Mouse (Mus musculus): Measurements from ENCODE around the gene Rapgefl1. TPM values are rescaled to one million over a fixed set of nuclear protein-coding genes. Genes with fewer than 3 reads are reported as not detected.

Rapgefl1 gene
- total and polyA plus RNA-seq, 3 experiments: 0.27 to 0.35 TPM; not detected in 1

- H3K27me3 ChIP-seq (ENCODE audit: insufficient read depth, low read length): no peaks in the 10 kb centered on the region
- H3K36me3 ChIP-seq (replicated peaks): peaks cover 27% of the 10 kb centered on the region
- H3K4me3 ChIP-seq (ENCODE audit: low read depth, low read length): peak within 1 kb of the TSS; percentile 77
- no peaks in the 10 kb centered on the region for H3K9me3 ChIP-seq (replicated peaks)
- DNase-seq (ENCODE audit: low spot score) (peak; percentile 93), ATAC-seq (ENCODE audit: extremely low read depth, insufficient number of reproducible peaks, low FRiP score, poor library complexity, severe bottlenecking) (peak; percentile 90)
- TF ChIP-seq GATA2 (IDR thresholded peaks at IDR 0.05; ENCODE audit: borderline replicate concordance, low read depth, low read length): no peak
- TF ChIP-seq TAL1 (conservative IDR thresholded peaks at IDR 0.05; ENCODE audit: low read depth, low read length): no peak
- no peak for TF ChIP-seq CTCF (IDR thresholded peaks at IDR 0.05; ENCODE audit: low read depth, low read length)
- TF ChIP-seq GATA1 (IDR thresholded peaks at IDR 0.05; ENCODE audit: borderline replicate concordance, low read length): no peak
- TF ChIP-seq POLR2AphosphoS5 (IDR thresholded peaks at IDR 0.05; ENCODE audit: insufficient replicate concordance, low read depth, low read length): no peak
- peaks cover 42% of the 10 kb centered on the region for H3K4me1 ChIP-seq (ENCODE audit: insufficient read depth, low read depth, low read length)
Measured at GRCm38 (mm10) chr11:98863028-98863750, 26.6 kb downstream of the Rapgefl1 start, which contains the start of gene Wipf2. Gene Wipf2 (plus strand): TSS chr11:98863638.

- 0 out of 2 replicates have a peak, but pooled peaks have one; percentile 9 for ATAC-seq (ENCODE audit: extremely low read depth, insufficient number of reproducible peaks, low FRiP score, poor library complexity, severe bottlenecking)
- Histone ChIP-seq H3K36me3 (replicated peaks) (peaks cover 33% of the 10 kb centered on the region), H3K27me3 (ENCODE audit: insufficient read depth, low read length) (no peaks in the 10 kb centered on the region), H3K9me3 (replicated peaks) (no peaks in the 10 kb centered on the region), H3K4me1 (ENCODE audit: insufficient read depth, low read depth, low read length) (peaks cover 41% of the 10 kb centered on the region), H3K4me3 (ENCODE audit: low read depth, low read length) (peak overlapping the region; percentile 77)
- peak; percentile 59 for DNase-seq (ENCODE audit: low spot score)
- TF ChIP-seq POLR2AphosphoS5 (IDR thresholded peaks at IDR 0.05; ENCODE audit: insufficient replicate concordance, low read depth, low read length): no peak
- no peak for TF ChIP-seq TAL1 (conservative IDR thresholded peaks at IDR 0.05; ENCODE audit: low read depth, low read length)
- TF ChIP-seq CTCF (IDR thresholded peaks at IDR 0.05; ENCODE audit: low read depth, low read length): no peak
- TF ChIP-seq GATA2 (IDR thresholded peaks at IDR 0.05; ENCODE audit: borderline replicate concordance, low read depth, low read length): no peak
- no peak for TF ChIP-seq GATA1 (IDR thresholded peaks at IDR 0.05; ENCODE audit: borderline replicate concordance, low read length)
Measured at GRCm38 (mm10) chr11:98863751-98864429, 27.3 kb downstream of the Rapgefl1 start.

- TF ChIP-seq GATA1 (IDR thresholded peaks at IDR 0.05; ENCODE audit: borderline replicate concordance, low read length) (no peak), TAL1 (conservative IDR thresholded peaks at IDR 0.05; ENCODE audit: low read depth, low read length) (no peak)
- Histone ChIP-seq H3K36me3 (replicated peaks) (peaks cover 65% of the 10 kb centered on the region), H3K4me3 (ENCODE audit: low read depth, low read length) (no peak overlapping the region), H3K9me3 (replicated peaks) (no peaks in the 10 kb centered on the region), H3K27me3 (ENCODE audit: insufficient read depth, low read length) (no peaks in the 10 kb centered on the region), H3K4me1 (ENCODE audit: insufficient read depth, low read depth, low read length) (peaks cover 26% of the 10 kb centered on the region)
- ATAC-seq (ENCODE audit: extremely low read depth, insufficient number of reproducible peaks, low FRiP score, poor library complexity, severe bottlenecking) (no peak), DNase-seq (ENCODE audit: low spot score) (no peak)
Measured at GRCm38 (mm10) chr11:98867293-98867692, 30.7 kb downstream of the Rapgefl1 start.

- ATAC-seq (ENCODE audit: extremely low read depth, insufficient number of reproducible peaks, low FRiP score, poor library complexity, severe bottlenecking) (no peak), DNase-seq (ENCODE audit: low spot score) (no peak)
- Histone ChIP-seq H3K36me3 (replicated peaks) (peaks cover 82% of the 10 kb centered on the region), H3K27me3 (ENCODE audit: insufficient read depth, low read length) (no peaks in the 10 kb centered on the region), H3K4me3 (ENCODE audit: low read depth, low read length) (no peak overlapping the region), H3K9me3 (replicated peaks) (no peaks in the 10 kb centered on the region), H3K4me1 (ENCODE audit: insufficient read depth, low read depth, low read length) (peaks cover 15% of the 10 kb centered on the region)
- TF ChIP-seq GATA1 (IDR thresholded peaks at IDR 0.05; ENCODE audit: borderline replicate concordance, low read length): no peak
- no peak for TF ChIP-seq CTCF (IDR thresholded peaks at IDR 0.05; ENCODE audit: low read depth, low read length)
- TF ChIP-seq GATA2 (IDR thresholded peaks at IDR 0.05; ENCODE audit: borderline replicate concordance, low read depth, low read length): no peak
- no peak for TF ChIP-seq TAL1 (conservative IDR thresholded peaks at IDR 0.05; ENCODE audit: low read depth, low read length)
- no peak for TF ChIP-seq POLR2AphosphoS5 (IDR thresholded peaks at IDR 0.05; ENCODE audit: insufficient replicate concordance, low read depth, low read length)
Measured at GRCm38 (mm10) chr11:98869906-98870305, 33.3 kb downstream of the Rapgefl1 start.

GRCm38 (mm10) chr11:98870791-98871190 is 34.2 kb downstream of the Rapgefl1 start:
- H3K27me3 ChIP-seq (ENCODE audit: insufficient read depth, low read length): no peaks in the 10 kb centered on the region
- ATAC-seq (ENCODE audit: extremely low read depth, insufficient number of reproducible peaks, low FRiP score, poor library complexity, severe bottlenecking) (no peak), DNase-seq (ENCODE audit: low spot score) (no peak)
- H3K4me3 ChIP-seq (ENCODE audit: low read depth, low read length): no peak overlapping the region
- TF ChIP-seq GATA2 (IDR thresholded peaks at IDR 0.05; ENCODE audit: borderline replicate concordance, low read depth, low read length) (no peak), GATA1 (IDR thresholded peaks at IDR 0.05; ENCODE audit: borderline replicate concordance, low read length) (no peak), POLR2AphosphoS5 (IDR thresholded peaks at IDR 0.05; ENCODE audit: insufficient replicate concordance, low read depth, low read length) (no peak), CTCF (IDR thresholded peaks at IDR 0.05; ENCODE audit: low read depth, low read length) (no peak), TAL1 (conservative IDR thresholded peaks at IDR 0.05; ENCODE audit: low read depth, low read length) (no peak)
- H3K9me3 ChIP-seq (replicated peaks): no peaks in the 10 kb centered on the region
- H3K4me1 ChIP-seq (ENCODE audit: insufficient read depth, low read depth, low read length): peaks cover 15% of the 10 kb centered on the region
- peaks cover 91% of the 10 kb centered on the region for H3K36me3 ChIP-seq (replicated peaks)

- TF ChIP-seq CTCF (IDR thresholded peaks at IDR 0.05; ENCODE audit: low read depth, low read length): no peak
- TF ChIP-seq GATA1 (IDR thresholded peaks at IDR 0.05; ENCODE audit: borderline replicate concordance, low read length): no peak
- TF ChIP-seq GATA2 (IDR thresholded peaks at IDR 0.05; ENCODE audit: borderline replicate concordance, low read depth, low read length): no peak
- peaks cover 15% of the 10 kb centered on the region for H3K4me1 ChIP-seq (ENCODE audit: insufficient read depth, low read depth, low read length)
- no peak for DNase-seq (ENCODE audit: low spot score)
- no peaks in the 10 kb centered on the region for H3K27me3 ChIP-seq (ENCODE audit: insufficient read depth, low read length)
- no peak overlapping the region for H3K4me3 ChIP-seq (ENCODE audit: low read depth, low read length)
- ATAC-seq (ENCODE audit: extremely low read depth, insufficient number of reproducible peaks, low FRiP score, poor library complexity, severe bottlenecking): no peak
- peaks cover 86% of the 10 kb centered on the region for H3K36me3 ChIP-seq (replicated peaks)
- no peaks in the 10 kb centered on the region for H3K9me3 ChIP-seq (replicated peaks)
Measured at GRCm38 (mm10) chr11:98871416-98871815, 34.8 kb downstream of the Rapgefl1 start.

All from G1E (cell line).